Mouse (Mus musculus) frontal cortex, postnatal 25 days (tissue): ENCODE data around the gene Sbf2.

Experiments
- DNase-seq, 2 experiments: peaks; one replicate each; pipeline ENCODE4 v3.0.0; 2022; ENCODE audit warnings: low spot score in 2 of 2

Sbf2 gene

GRCm38 (mm10) chr7:110309246-110309645 lies 305.5 kb downstream of the Sbf2 start:
- DNase-seq = no peak

GRCm38 (mm10) chr7:110307741-110308140 lies 307.0 kb downstream of the Sbf2 start:
- DNase-seq = no peak

- DNase-seq = no peak
Observed at GRCm38 (mm10) chr7:110306281-110306680, 308.4 kb downstream of the Sbf2 start.

- no peak for DNase-seq
Observed at GRCm38 (mm10) chr7:110305486-110305885, 309.2 kb downstream of the Sbf2 start.

- no peak for DNase-seq
Observed at GRCm38 (mm10) chr7:110302886-110303285, 311.8 kb downstream of the Sbf2 start.

DNA sequence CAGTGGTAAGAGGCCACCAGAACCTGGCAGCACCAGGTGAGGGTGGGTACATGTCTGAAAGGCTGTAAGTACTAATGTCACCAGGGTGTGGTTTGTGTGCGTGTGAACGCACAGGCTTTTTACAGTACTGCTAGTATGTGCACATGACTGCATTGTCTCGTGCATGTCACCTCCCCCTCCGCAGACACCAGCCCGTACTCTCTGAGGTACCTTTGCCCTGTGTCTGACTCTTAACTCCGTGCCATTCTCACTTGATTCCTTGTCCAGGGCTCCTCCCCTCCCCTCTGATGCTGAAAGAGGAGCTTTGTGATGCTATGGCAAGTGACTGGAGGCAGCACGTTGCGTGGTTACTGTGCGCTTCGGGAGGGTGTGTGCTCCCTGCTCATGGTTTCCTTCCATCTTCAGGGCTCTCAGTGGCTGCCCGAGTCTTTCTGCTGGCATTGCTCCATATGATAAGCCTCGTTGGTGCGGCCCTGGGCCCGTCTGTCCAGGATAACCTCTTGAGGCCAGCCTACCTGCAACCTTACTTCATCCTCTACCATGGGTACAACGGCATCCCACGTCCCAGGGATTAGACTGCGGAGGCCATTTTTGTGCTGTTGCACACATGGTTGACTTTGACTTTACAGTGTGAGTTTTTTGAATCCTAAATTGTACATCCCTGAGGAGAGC lies 315.8 kb downstream of the Sbf2 start:
- no peak for DNase-seq

GRCm38 (mm10) chr7:110298090-110298489 lies 316.6 kb downstream of the Sbf2 start:
- no peak for DNase-seq

DNA sequence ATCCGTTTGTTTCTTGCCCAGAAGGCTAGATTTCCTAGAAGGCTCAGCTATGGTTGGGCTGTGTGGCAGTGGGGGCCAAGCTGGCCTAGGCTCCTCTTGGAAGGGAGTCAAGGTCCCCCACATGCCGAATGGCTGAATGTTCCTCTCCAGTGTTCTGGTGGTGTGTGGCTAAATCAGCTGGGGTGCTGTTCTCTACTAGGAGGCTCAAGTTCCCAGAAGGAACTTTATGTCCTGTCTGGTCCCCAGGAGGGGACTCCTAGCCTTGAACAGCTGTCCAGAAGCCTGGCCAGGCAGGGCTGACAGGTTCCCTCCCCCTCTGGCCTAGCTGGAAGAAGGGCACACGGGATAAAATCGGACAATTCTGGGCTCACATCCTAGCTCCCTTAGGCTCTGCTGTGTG lies 317.1 kb downstream of the Sbf2 start:
- no peak for DNase-seq

DNA sequence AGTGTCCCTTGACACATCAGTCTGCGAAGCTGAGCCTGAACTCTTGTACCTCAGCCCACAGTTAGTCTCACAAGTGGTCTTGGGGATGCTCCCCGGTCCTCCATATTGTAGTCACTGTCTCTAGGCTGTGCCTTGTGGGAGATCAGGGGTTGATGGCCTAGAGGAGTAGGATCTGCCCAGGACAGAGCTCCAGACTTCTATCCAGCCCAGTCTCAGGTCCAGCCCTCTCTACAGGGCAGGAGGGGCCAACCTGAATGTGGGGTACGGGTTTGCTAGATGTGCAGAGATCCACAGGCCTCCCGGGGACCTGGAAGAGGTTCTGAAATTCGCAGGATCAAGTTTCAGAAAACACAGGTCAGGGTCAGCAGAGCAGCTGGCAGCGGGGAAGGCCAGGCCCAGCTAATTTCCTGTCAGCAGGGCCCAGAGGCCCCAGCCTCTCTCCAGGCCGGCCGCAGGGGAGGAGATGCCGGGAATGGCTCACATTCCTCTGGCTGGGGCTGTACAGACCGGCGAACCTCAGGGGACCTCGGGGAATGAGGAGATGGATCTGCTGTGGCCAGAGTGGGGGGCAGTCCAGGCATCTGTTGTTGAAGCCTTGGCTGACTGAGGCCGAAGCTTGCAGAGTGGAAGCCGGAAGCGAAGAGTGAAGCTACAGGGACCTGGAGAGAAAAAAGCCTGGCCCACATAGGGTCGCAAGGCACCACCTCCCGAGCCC lies 317.7 kb downstream of the Sbf2 start:
- no peak for DNase-seq

DNA sequence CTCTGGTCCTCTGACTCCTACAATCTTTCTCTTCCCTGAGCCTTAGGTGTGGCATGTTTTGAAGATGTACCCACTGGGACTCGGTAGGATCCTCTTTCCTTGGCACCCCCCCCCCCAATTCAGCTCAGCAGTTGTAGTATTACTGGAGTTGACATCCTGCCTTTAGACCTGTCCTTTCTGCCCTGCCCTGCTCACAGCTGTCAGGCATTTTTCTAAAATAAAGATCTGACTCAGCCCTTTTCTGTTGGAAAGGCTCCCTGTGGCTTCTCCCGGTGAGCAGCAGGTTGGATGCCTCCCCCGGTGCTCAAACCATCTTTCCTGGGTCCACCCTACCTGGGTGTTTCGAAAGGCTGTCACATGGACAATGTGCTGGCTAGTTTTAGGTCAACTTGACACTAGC lies 325.1 kb downstream of the Sbf2 start:
- no peak for DNase-seq

- no peak for DNase-seq
Observed at GRCm38 (mm10) chr7:110288731-110289191, 326.0 kb downstream of the Sbf2 start.

DNA sequence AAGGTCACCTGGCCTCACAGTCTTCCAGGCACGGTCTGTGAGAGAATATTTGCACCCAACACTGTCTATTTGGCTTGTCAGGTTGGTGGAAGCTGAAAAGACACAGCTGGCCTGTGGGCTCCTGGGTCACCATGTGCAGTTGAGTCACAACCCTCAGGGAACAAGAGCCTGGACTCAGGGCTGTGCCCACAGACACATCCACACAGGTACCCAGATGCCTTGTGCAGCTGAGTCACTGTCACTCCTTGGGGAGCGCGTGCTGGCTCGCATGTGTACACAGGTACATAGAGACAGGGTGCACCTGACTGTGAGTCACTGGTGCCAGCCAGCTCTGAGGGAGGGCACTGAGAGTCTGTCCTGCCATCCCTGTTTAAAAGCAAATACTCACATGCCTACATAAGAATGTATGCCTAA lies 326.5 kb downstream of the Sbf2 start:
- no peak for DNase-seq

GRCm38 (mm10) chr7:110287476-110288071 lies 327.1 kb downstream of the Sbf2 start:
- DNase-seq = no peak

DNA sequence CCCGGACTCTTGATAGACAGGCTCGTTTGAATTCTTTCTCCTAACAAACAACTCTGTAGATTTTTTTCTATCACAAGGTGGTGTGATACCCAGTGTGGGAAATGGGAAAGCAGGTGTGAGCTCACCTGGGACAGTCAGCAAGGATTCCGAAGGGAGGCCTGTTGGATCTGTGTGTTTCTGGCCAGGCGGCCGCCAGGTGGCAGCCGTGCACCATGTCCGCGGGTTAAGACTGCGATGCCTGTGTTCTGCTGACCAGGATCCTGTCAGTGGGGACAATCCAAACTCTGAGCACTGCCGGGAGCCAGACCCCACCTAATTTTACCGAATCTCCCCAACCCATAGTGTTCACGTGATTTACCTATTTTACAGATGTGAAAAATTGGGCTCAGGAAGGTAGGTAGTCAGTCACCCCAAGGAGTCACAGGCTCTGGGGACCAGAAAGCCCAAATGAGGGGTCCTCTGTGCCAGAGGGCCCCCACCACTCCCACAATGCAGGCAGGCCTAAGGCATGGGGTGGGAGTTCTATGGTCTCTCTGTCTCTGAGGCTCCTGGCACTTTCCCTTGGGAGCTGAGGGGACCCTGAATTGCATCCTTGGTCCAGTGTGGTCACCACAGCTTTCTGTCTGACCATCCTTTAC lies 327.8 kb downstream of the Sbf2 start:
- DNase-seq = peak; percentile 77

- no peak for DNase-seq
Observed at GRCm38 (mm10) chr7:110286198-110286732, 328.5 kb downstream of the Sbf2 start.

- no peak for DNase-seq
Observed at GRCm38 (mm10) chr7:110285849-110286151, 328.9 kb downstream of the Sbf2 start.

DNA sequence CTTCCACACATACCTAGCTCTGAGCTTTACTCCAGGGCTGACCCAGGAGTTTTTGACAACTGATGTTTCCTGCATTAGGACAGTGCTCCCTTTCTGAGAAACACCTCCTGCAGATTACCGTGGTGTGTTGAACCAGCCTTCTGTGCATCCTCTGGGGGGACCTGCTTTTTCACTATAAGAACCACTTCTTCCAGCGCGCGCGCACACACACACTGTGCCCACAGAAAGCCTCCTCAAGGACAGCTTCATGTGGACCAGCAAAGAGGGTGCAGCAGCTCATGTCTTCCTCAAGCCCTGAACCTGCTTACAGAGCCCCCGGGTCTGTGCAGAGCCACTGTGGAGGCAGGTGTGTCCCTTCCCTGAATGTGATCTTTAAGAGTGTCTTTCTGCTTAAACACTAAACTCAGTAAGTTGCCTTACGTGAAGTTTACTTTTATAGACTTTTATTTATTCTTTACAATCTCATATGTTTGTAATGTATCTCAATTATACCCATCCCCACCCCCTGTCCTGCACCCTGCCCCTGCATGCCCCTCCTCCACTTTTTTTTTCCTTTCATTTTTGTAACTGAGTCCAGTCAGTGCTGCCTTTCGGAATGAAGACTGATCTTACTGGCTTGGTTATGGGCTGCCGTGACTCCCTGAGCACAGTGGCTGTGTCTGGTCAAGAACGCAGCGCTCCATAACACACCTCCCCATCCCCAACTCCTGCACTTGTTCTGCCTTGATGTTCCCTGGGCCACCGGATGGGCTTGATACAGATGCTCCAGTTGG lies 329.5 kb downstream of the Sbf2 start:
- no peak for DNase-seq

DNA sequence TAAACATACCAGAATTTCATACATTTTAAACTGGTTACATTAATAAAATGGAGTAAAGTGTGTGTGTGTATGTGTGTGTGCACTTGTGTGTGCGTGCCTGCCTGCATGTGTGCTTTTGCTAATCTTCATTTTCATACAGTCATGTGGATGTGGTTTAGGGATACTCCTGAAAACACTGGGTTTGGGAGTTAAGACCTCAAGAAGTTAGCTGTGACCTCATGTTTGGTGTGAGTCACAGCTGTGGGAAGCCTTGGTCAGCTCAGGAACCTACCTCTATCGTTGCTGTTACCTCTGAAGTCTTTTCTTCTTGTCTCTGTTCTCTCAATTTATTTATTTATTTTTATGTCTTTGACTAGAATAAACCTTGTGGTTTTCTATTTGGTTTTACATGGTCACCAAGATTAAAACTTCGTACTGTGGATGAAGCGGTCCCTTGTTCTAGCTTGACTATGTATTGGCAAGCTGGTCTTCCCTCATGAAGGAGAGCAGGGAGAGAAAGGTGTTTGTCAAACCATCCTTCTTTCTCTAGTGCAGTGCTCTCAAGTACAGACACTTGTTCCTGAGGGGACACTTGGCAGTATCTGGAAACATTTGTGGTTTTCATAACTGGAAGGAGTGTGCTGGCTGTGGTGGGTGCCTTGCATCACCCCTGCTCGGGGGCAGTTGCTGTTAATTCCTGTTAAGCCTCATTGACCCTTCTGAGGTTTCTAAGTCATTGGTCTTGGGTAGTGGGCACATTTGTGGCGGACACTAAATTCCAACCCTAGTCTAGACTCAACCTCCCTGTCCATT lies 331.0 kb downstream of the Sbf2 start:
- DNase-seq = no peak

DNA sequence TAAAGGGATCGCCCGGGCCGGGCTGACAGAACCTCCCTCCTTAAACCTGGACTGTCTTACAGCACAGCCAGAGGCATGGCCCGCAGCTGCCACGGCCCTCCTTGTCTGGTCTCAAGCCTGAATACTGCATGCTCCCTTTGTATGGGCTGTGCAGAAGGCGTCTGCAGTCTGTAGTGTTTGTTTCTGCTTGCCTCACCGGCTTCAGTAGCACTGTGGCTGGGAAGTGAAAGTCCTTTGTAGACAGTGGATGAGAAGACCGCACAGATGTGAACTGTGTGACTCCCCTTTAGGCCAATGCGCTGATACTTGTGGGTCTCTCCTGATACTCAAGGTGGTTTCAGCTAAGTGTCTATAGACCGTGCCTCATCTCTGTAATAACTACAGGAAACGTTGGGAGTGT lies 331.9 kb downstream of the Sbf2 start:
- no peak for DNase-seq

- no peak for DNase-seq
Observed at GRCm38 (mm10) chr7:110281435-110282256, 333.1 kb downstream of the Sbf2 start.
